Mouse (Mus musculus) forebrain, postnatal 0 days (tissue): ENCODE measurements around the gene Ugt2a2. TPM values are rescaled to one million over a fixed set of nuclear protein-coding genes. Genes with fewer than 3 reads are reported as not detected.
"Not testable (repeated sequence)": the region's sequence is repeated elsewhere in the genome, so short reads cannot be mapped to it uniquely, and the experiment has no call there.

Experiments
- ATAC-seq: fragments of 200-750 bp; cut with Nextera tagmentation; 2 replicates; pipeline ENCODE4 v1.8.0; 2017; ENCODE audit warnings: mild to moderate bottlenecking, moderate library complexity
- DNase-seq: peaks from one replicate; pipeline ENCODE4 v3.0.0-alpha.2; 2015
- H3K27ac ChIP-seq: fragments of 300-500 bp; sonication (generic); 2 replicates; pipeline ENCODE4 v1.5.1; 2014; ENCODE audit warnings: low read depth, mild to moderate bottlenecking, antibody characterized with exemption, low read length, moderate library complexity, mixed read lengths
- H3K27me3 ChIP-seq: fragments of 300-500 bp; sonication (generic); 2 replicates; pipeline ENCODE4 v1.6.1; 2014; ENCODE audit warnings: mild to moderate bottlenecking, low read length, mixed read lengths; ENCODE audit not compliant: insufficient read depth
- H3K36me3 ChIP-seq: fragments of 300-500 bp; sonication (generic); 2 replicates; pipeline ENCODE4 v1.6.1; 2014; ENCODE audit warnings: mild to moderate bottlenecking, moderate library complexity; ENCODE audit not compliant: insufficient read depth
- H3K4me1 ChIP-seq: fragments of 300-500 bp; sonication (generic); 2 replicates; pipeline ENCODE4 v1.6.1; 2014; ENCODE audit warnings: antibody characterized with exemption; ENCODE audit not compliant: insufficient read depth
- H3K4me2 ChIP-seq: fragments of 300-500 bp; sonication (generic); 2 replicates; pipeline ENCODE4 v1.6.1; 2014; ENCODE audit warnings: low read depth, mild to moderate bottlenecking, moderate library complexity
- H3K4me3 ChIP-seq: fragments of 300-500 bp; sonication (generic); 2 replicates; pipeline ENCODE4 v1.5.1; 2014; ENCODE audit warnings: low read depth, low read length, mixed read lengths
- H3K9ac ChIP-seq: fragments of 300-500 bp; sonication (generic); 2 replicates; pipeline ENCODE4 v1.6.1; 2014; ENCODE audit warnings: mild to moderate bottlenecking
- H3K9me3 ChIP-seq: fragments of 300-500 bp; sonication (generic); 2 replicates; pipeline ENCODE4 v1.6.1; 2016; ENCODE audit warnings: low read length
- CTCF ChIP-seq: sonication (generic); IDR thresholded peaks from 2 replicates; pipeline ENCODE4 v1.5.1; 2016; ENCODE audit warnings: antibody characterized with exemption, control low read depth, low read depth
- WGBS: fragments of 180-500 bp; shearing (Covaris S2); extraction: QIAGEN DNeasy Blood & Tissue Kit; methylation state at CpG from one replicate; pipeline ENCODE4 v1.1.7; 2014; 5-methylcytosine and 5-hydroxymethylcytosine counted together
- polyA plus RNA-seq: library from polyadenylated mRNA; unstranded; fragments of >200 nt; fragmentation: Nextera tagmentation; extraction: Ambion mirVana; gene quantifications from 2 replicates; pipeline ENCODE4 v1.2.1, GENCODE M21; 2015
- total RNA-seq: library from RNA; depleted of rRNA; stranded (reverse); fragments of >200 nt; gene quantifications from 2 replicates; pipeline ENCODE4 v1.2.3, GENCODE M21; 2014; rRNA removed

The Ugt2a2 gene
- 0.08 TPM in 1 of 2 replicates, not detected in the other for total RNA-seq
- not detected in 2 replicates for polyA plus RNA-seq

- DNase-seq (no peak), ATAC-seq (no peak)
- Histone ChIP-seq H3K27ac (no peak within 1 kb of the TSS), H3K4me3 (no peak within 1 kb of the TSS), H3K4me2 (no peak within 1 kb of the TSS), H3K9me3 (no peaks in the 10 kb centered on the region), H3K27me3 (no peaks in the 10 kb centered on the region), H3K9ac (no peak within 1 kb of the TSS), H3K36me3 (no peaks in the 10 kb centered on the region), H3K4me1 (no peaks in the 10 kb centered on the region)
- WGBS, result 74% methylated on average over 5 of the region's 5 CpGs
- no peak for TF ChIP-seq CTCF
Observed at GRCm38 (mm10) chr5:87482160-87482559, at the start of gene Ugt2a2. TSS of gene Ugt2a2 (minus strand) at chr5:87482260.

DNA sequence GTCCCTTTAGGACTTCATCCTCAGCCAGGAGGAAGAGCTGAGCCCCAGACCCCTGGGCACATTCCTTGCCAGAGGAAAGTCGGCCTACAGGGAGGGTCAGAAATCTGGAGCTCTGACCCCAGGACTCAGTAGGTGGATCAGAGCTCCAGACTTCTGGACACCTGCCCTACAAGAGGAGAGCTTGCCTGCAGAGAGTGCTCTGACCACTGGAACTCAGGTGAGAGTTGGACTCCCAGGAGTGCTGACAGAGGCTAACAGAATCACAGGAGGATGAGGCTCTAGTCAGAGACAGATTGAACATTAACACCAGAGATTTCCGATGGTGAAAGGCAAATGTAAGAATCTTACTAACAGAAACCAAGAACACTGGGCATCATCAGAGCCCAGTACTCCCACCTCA, 41.5 kb upstream of the Ugt2a2 start:
- H3K9ac ChIP-seq, H3K9me3 ChIP-seq, H3K27ac ChIP-seq, H3K4me2 ChIP-seq, H3K36me3 ChIP-seq, ATAC-seq, H3K27me3 ChIP-seq, H3K4me3 ChIP-seq, H3K4me1 ChIP-seq, DNase-seq: not testable (repeated sequence)
- 95% methylated on average over 2 of the region's 2 CpGs for WGBS

DNA sequence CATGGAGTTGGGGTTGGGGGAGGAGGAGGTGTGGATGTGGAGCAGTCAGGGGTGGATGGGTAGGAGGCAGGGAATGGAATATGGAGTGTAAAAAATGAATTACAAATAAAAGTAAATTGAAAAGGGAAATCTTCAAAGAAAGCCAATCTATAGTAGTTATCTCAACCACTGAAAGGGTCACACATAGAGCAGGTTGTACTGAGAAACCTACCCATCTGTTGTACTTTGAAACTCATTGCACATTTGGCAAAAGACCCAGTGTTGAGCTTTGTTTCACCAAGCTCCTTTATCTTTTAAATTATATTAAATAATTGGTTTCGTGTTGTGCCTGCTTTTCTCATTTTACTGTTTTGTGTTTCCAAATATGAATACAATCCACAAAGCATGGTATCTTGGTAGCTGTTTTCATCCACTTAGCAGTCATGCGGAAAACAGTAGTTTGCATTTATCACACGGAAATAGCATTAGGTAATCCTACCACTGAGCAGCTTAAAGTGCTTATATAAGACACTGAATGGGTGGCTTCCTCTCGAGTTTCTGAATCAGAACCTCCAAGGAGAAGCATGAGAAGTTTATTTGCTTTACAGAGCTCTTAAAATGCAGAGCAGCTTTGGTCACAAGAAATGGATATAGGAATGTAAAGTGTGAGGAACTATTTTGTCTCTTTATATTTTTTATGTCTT, 23.9 kb upstream of the Ugt2a2 start:
- H3K4me1 ChIP-seq, result no peaks in the 10 kb centered on the region
- DNase-seq (no peak), ATAC-seq (no peak)
- no peaks in the 10 kb centered on the region for H3K9me3 ChIP-seq
- no peak for TF ChIP-seq CTCF
- H3K4me2 ChIP-seq, result no peak overlapping the region
- no peak overlapping the region for H3K4me3 ChIP-seq
- H3K27ac ChIP-seq, result no peak overlapping the region
- WGBS, result 33% methylated on average over 4 of the region's 4 CpGs
- no peak overlapping the region for H3K9ac ChIP-seq
- H3K27me3 ChIP-seq, result no peaks in the 10 kb centered on the region
- H3K36me3 ChIP-seq, result no peaks in the 10 kb centered on the region

DNA sequence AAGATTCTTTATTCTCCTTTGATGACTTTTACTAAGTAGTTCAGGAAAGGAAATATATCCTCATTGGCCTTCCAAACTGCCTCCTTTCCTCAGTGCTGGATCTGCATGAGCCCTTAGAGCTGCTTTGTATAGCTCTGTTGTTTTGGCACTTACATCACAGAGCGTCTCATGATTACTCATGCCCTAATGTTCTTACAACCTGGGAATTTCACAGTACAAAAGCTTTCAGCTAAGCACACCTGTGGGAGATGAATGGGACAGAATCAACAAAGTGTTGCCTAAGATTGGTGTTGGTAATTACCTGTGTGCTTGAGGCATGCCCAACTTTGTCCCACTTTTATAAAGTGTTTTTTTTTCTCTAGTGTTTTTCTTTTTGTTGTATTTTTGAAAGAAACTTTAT, 20.6 kb upstream of the Ugt2a2 start:
- no peaks in the 10 kb centered on the region for H3K27me3 ChIP-seq
- 42% methylated on average over 1 of the region's 1 CpGs for WGBS
- no peak overlapping the region for H3K4me2 ChIP-seq
- H3K9me3 ChIP-seq, result no peaks in the 10 kb centered on the region
- H3K4me3 ChIP-seq, result no peak overlapping the region
- H3K9ac ChIP-seq, result no peak overlapping the region
- no peaks in the 10 kb centered on the region for H3K4me1 ChIP-seq
- H3K36me3 ChIP-seq, result no peaks in the 10 kb centered on the region
- ATAC-seq (no peak), DNase-seq (no peak)
- H3K27ac ChIP-seq, result no peak overlapping the region
- no peak for TF ChIP-seq CTCF

DNA sequence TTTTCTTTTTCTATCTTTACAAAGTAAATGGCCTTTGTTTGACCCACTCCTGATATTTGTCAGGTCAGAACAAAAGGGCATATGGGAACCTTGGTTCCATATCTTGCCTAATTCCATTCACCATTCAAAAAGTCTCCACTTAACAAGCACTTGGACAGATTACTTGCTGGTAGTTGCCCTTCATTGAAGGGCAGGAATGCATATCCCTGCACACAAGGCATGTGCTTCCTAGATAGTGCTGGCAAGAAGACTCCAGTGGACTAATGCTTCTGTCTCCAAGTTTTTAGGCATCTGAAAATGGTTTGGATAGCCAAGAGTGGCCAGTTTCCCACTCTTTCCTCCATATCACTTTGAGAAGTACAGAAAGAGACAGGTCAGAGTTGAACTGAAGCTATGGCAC, 17.3 kb upstream of the Ugt2a2 start:
- Histone ChIP-seq H3K27me3 (no peaks in the 10 kb centered on the region), H3K9ac (no peak overlapping the region), H3K4me1 (no peaks in the 10 kb centered on the region), H3K27ac (no peak overlapping the region), H3K36me3 (no peaks in the 10 kb centered on the region), H3K4me3 (no peak overlapping the region), H3K4me2 (no peak overlapping the region), H3K9me3 (no peaks in the 10 kb centered on the region)
- ATAC-seq (no peak), DNase-seq (no peak)
- TF ChIP-seq CTCF, result no peak

- ATAC-seq, result no peak
- H3K27me3 ChIP-seq, result no peaks in the 10 kb centered on the region
- H3K4me2 ChIP-seq, result no peak overlapping the region
- H3K4me3 ChIP-seq, result no peak overlapping the region
- no peak overlapping the region for H3K27ac ChIP-seq
- H3K9me3 ChIP-seq, result no peaks in the 10 kb centered on the region
- H3K9ac ChIP-seq, result no peak overlapping the region
- no peaks in the 10 kb centered on the region for H3K36me3 ChIP-seq
- no peak for DNase-seq
- no peak for TF ChIP-seq CTCF
- H3K4me1 ChIP-seq, result no peaks in the 10 kb centered on the region
Observed at GRCm38 (mm10) chr5:87498936-87499335, 16.9 kb upstream of the Ugt2a2 start.

DNA sequence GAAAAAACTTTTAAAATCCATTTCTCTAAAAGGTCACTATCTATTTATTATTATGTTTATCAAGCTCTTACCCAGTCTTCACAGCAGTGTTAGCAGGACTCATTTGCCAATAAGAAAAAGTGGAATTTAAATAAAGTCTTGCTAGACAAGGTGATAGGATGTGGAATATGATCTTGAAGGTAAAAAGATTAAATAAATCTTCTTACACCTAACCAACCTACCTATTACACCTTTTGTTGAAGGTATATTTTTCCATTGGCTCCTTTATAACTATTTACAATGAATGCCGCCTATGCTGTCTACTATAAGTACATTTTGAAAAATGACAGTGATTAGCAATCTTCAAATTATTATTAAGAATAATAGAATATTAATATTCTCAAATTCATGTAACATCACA, 8.7 kb upstream of the Ugt2a2 start, which contains the start of gene Ugt2a1:
Gene Ugt2a1, minus strand, starts transcription at position 101 of the 400 bp plus-strand sequence.
- ATAC-seq, result no peak
- Histone ChIP-seq H3K9ac (no peak within 1 kb of the TSS), H3K27me3 (no peaks in the 10 kb centered on the region), H3K9me3 (no peaks in the 10 kb centered on the region), H3K27ac (no peak within 1 kb of the TSS), H3K36me3 (no peaks in the 10 kb centered on the region), H3K4me1 (no peaks in the 10 kb centered on the region), H3K4me3 (no peak within 1 kb of the TSS), H3K4me2 (no peak within 1 kb of the TSS)
- no peak for DNase-seq
- 91% methylated on average over 1 of the region's 1 CpGs for WGBS
- TF ChIP-seq CTCF, result no peak

- not testable (repeated sequence) for ATAC-seq, H3K27me3 ChIP-seq, H3K4me2 ChIP-seq, H3K4me3 ChIP-seq, DNase-seq, H3K9me3 ChIP-seq, H3K36me3 ChIP-seq, H3K9ac ChIP-seq, H3K27ac ChIP-seq, H3K4me1 ChIP-seq
- 89% methylated on average over 1 of the region's 1 CpGs for WGBS
Observed at GRCm38 (mm10) chr5:87486706-87487105, 4.6 kb upstream of the Ugt2a2 start, which contains the start of gene Gm43638. TSS of gene Gm43638 (minus strand) at chr5:87486806.
